Mouse (Mus musculus) liver, embryonic 14.5 days (tissue): Measurements from ENCODE around the gene Mroh3.

Experiments
- CTCF ChIP-seq: IDR thresholded peaks from 2 replicates; pipeline ENCODE4 v1.5.1; 2016; ENCODE audit warnings: antibody characterized with exemption, low read depth, control low read depth
- EP300 ChIP-seq: IDR thresholded peaks from 2 replicates; pipeline ENCODE4 v1.6.1; 2016; ENCODE audit warnings: antibody characterized with exemption, low read depth

- TF ChIP-seq CTCF (no peak), EP300 (no peak)
Observed at GRCm38 (mm10) chr1:136260635-136261238, 48.1 kb upstream of the Mroh3 start, which contains the start of gene Gpr25.
